Mouse (Mus musculus) natural killer cell, adult 2 months (primary cell): ENCODE measurements around the gene H2-K1.
A peak's percentile ranks its signal among the peaks of the same experiment; 100 is the strongest.

Source experiments
- DNase-seq, 2 experiments: peaks; one replicate each; pipeline ENCODE4 v3.0.0; 2022; ENCODE audit warnings: low spot score in 2 of 2

Gene H2-K1

DNA sequence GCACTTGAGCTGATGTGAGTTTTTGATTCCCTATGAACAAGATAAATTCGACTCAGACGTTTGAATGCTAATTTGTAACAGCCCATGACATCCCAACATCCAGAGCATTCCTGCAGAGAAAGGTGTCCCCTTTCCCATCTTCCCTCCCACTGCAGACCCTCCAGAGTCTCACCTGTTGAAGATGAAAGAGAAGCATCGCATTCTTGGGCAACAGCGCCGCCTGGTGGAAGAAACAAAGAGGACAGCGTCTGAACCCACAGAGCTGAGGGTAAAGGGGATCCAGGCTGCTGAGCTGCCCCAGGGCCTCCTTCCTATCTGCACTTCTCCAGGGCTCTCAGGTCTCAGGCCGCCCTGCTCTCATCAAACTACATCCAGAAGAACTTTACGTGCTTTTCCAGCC, 18.0 kb downstream of the H2-K1 start:
- DNase-seq = peak; percentile 72 to 77

DNA sequence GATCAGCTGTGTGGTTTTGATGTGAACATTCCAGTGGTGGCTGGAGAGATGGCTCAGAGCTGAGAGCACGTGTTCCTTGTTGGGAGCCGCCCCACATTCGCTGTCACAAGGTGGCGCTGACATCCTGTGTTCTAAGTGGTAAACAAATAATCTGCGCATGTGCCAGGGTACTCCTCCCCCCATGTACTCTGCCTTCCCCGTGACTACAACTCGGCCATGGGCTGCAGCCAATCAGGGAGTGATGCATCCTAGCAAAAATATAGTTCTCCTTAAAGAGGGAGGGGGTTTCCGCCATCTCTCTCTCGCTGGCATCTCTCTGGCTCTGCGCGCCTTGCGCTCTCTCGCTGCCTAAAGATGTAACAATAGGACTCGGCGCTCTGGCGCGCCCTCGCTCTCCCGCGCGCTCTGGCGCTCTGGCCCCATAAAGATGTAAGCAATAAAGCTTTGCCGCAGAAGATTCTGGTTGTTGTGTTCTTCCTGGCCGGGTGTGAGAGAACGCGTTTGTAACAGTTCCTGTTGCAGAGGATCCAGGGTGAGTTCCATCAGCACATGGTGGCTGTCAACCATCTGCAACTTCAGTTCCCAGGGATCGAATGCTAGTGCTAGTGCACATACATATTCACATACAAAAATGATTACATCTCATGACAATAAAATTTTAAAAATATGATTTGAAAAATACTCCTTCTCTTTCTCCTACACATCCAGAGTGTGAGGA, 18.8 kb downstream of the H2-K1 start:
- peak; percentile 90 to 91 for DNase-seq

DNA sequence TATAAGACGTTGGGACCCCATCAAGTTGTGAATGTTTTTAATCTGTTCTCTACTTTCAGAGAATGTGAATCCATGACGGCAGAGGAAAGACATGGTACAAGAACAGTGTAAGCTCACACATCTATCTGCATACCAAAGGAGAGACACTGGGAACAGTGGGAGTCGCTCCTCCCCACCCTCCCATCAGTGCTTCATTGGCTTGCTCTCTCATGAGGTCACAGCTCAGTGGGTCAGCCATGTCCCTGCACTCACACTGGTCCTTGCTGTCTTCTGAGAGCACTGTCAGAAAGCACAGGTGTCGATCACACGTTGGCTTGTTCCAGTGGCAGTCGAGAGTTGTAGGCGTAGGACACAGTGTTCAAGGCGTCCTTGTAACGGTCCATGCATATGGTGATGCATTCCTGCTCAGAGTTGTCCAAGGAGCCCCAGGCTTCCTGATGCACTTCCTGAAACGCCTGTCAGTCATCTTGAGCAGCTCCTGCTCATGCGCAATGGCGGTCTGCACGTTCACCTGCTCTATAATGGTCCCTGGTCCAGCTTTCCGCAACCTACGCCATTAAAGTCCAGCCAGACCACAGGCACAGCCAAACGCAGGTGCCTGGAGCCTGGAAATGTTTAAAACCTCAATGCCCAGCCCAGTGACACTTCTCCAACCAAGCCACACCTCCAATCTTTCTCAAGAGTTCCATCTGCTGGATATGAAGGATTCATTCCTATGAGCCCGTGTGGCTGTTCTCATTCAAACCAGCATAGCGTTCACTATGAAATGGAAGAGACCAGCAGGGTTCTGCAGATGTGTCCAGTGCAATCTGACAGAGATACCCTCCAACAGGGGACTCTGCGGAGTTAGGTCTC, 19.7 kb downstream of the H2-K1 start:
- DNase-seq = no peak

DNA sequence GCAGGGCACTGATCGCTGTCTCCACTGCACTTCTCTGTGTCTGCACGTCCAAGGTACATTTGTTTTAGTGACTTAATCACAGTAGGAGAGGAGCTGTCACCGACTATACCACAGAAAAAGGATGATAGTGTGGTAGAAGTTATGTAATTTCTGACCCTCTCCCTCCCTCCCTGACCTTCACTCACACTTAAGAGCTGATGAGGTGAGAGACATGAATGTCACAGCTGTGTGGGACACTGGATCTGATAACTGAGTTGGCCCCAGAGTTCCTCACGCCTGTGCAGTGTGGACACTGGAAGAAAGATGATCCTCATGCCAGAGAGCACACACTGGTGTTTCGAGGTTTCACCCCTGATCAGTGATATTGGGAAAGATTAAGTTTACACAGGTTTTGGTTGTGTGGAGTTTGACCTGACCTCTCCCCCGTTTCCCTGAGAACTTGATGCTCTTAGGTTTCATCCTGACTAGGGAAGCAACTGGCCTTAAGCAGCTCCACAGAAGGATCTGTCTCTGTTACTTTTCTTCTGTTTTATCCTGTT, 20.6 kb downstream of the H2-K1 start:
- DNase-seq = peak in 1 of 2 experiments; percentile 52

DNA sequence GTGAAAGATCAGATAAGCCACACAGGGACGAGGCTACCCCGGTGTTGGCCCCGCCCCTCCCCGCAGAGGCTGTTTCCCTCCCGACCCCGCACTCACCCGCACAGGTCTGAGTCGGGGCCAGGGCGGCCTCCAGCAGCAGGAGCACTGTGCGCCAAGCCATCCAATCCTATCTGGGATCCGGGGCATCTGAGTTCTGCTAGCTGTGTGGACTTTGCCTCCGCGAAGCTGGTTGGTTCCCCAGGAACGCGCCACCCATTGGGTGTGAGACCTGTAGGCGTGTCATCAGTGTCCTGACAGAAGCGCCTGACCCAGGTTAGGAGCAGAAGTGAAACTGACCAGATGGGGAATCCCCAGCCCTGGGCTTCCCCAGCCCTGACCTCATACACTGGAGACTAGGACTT, 21.5 kb downstream of the H2-K1 start:
- DNase-seq = peak; percentile 95

DNA sequence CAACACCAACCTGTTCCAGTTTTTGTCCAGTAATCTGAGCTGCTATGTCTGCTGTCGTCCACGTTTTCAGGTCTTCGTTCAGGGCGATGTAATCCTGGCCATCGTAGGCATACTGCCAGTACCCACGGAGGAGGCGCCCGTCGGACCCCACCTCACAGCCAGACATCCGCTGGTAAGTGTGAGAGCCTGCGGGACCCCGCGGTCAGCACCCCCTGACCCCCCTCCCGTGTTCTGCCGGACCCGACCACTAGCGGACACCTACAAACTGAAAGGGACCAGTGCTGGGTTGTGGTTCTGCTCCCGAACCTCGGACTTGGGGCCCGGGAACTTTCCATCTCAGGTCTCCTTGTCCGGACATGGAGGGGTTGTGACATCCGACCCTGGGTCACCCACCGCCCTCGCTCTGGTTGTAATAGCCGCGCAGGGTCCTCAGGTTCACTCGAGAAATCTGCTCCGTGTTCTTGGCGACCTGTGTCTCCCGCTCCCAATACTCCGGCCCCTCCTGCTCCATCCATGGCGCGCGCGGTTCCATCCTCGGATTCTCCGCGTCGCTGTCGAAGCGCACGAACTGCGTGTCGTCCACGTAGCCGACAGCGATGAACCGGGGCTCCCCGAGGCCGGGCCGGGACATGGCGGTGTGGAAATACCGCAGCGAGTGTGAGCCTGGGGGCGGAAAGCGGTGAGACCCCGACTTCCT, 22.1 kb downstream of the H2-K1 start:
- peak; percentile 58 to 66 for DNase-seq

DNA sequence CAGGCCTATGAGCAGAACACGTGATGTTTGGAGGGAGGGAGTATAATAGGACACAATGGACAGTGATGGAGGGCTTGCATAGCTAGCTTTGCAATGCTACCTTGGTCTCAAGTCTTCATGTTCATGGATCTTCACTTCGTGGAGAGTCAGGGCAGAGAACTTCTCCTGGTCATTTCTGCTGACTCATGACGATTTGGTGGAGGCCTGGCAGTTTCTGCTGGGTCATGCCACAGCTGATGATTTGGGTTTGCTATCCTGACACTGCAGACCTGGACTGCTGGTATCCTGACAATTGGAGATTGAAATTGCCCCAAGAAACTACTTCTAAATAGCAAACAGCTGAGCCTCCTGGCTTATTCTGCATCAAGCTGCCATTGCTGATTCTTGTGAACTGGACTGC, 26.6 kb downstream of the H2-K1 start:
- no peak for DNase-seq

DNA sequence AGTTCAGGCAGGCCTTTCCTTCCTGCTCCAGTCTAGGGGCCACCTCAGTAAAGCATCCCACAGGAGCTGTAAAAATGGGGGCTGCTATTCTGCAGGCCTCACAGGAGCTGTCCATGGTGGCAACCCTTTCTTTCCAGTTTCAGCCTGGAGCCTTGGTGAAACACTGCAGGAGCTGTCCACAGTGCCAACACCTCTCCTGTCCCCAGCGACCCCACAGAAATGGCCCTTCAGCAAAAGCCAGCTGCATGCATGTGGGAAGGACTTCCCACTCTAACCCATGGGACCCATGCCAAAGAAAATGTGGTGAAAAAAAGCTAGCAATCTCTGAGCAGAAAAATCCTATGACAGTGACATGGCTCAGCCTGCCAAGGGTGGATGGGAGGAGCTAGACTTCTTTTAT, 27.5 kb downstream of the H2-K1 start:
- no peak for DNase-seq

DNA sequence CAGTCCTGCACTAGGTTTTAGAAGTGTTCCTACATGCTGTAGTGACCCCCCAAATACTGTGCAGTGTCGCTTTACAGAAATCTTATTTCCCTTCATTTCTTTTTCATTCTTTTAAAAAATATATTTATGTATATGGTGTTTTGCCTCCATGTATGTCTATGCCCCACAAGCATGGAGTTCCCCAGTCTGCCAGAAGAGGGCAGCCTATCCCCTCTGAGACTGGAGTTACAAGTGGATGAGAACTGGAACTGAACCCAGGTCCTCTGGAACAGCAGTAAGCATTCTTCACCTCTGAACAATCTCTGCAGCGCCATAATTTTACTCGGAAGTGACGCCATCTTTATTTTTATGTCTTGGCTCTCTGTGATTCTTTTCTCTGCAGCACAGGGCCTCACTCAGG, 30.8 kb downstream of the H2-K1 start:
- no peak for DNase-seq

DNA sequence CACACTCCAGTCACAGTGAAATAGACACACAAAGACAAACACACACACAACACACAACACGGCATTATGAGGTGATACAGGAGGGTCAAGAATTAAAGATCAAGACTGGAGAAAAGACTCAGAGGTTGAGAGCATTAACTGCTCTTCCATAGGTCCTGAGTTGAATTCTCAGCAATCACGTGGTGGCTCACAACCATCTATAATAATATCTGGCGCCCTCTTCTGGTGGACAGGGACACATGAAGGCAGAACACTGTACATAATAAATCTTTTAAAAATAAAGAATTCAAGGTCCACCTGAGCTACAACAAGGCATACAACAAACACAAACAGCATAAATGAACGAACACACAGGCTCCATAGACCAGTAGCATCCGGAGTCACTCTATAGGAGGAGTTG, 31.2 kb downstream of the H2-K1 start:
- DNase-seq = peak; percentile 69 to 73

DNA sequence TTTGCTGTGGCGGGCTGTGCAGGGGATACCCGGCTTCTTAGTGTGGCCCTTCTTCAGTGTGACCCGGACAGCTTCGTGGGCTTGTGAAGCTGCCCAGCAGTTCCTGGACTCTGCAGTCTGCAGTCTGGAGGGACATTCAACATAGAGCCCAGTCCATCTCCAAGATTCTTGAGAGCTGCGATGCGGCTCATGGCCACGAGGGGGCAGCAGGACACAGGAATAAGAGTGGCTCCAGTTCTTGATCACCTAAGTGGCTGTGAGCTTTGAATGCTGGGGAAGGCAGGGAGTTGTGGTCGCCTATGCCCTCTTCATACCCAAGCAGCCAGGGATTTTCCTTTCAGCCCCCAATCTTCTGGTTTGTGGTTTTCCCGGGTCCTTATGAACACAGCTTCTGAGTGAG, 31.7 kb downstream of the H2-K1 start:
- DNase-seq = peak; percentile 77 to 80

DNA sequence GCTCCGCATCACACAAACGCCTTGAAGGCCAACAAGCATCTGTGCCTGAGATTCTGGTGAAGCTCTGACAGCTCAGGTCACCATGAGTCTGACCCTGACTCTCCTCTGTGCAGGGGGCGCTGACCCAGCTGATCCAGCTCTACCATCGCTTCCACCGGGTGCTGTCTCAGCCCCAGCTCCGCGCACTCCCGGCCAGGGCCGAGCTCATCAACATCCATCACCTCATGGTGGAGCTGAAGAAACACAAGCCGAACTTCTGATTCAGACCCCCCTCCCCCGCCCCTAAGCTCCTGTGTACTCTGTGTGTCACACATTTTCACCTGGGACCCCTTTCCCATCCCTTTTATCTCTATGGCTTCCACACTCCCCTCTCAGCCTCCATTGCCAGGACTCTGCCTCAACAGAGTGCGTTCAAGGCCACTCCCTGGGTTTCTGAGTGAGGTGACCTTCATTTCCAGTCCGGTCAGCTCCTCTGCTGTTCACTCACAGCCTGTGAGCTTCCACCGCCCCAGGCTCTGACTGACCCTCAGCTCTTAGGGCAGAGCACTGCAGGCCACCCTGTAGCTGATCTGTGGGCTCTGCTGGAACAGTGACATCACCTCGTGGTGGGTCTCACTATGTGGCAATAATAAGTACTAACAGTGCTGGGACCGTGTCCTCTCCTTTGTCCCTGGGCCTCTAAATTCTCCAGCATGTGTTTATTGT, 34.1 kb downstream of the H2-K1 start:
- no peak for DNase-seq

DNA sequence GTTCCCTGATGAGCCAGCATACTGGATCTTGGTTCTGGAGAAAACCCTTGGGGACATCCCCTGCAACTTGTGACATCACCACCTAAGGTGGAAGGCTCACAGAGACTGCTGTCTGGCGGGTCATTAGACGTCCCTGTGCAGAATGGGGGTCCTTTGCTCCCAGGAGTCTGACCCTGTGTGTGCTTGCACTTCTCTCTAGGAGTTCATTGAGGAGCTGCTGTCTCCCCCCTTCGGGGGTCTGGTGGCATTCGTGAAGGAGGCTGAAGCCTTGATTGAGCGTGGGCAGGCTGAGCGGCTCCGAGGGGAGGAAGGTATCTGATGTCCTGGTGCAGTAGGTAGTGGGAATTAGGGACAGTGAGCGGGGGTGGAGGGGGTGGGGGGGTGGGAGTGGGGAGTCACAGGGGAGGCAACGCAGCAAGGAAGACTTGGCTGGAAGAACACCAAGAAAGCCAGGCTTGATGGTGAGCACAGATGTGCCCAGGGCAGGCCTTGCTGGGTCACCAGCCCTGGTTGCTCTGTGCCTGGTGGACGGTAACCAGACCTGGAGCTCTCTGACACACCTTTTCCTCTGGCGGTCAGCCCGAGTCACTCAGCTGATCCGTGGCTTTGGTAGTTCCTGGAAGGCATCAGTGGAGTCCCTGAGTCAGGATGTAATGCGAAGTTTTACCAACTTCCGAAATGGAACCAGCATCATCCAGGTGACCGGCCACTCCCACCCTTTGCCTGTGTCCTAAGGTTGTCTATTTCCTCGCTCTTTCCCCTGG, 34.9 kb downstream of the H2-K1 start:
- no peak for DNase-seq

DNA sequence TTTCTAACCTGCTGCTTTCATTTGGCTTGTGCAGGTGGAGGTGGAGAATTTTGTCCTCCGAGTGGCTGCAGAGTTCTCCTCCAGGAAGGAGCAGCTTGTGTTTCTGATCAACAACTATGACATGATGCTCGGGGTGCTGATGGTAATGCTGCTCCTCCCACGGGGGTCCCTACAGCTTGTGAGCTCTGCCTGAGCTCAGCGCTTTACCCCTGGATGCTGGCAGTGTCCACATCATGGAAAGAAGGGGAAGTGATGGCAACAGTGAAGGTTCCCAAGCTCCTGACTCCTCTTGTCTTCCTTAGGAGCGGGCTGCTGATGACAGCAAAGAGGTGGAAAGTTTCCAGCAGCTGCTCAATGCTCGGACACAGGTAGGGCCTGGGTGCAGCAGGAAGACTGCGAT, 37.3 kb downstream of the H2-K1 start:
- DNase-seq = no peak

DNA sequence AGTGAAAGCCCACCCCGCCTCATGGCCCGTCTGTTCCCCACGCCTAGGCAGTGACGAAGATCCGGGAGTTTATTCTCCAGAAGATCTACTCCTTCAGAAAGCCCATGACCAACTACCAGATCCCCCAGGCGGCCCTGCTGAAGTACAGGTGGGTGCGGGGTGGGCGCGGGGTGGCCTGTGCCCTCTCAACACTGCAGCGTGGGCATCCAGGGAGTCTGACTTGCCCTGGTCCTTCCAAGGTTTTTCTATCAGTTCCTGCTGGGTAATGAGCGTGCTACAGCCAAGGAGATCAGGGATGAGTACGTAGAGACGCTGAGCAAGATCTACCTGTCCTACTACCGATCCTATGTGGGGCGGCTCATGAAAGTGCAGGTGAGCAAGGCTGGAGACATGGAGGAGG, 40.2 kb downstream of the H2-K1 start:
- no peak for DNase-seq

DNA sequence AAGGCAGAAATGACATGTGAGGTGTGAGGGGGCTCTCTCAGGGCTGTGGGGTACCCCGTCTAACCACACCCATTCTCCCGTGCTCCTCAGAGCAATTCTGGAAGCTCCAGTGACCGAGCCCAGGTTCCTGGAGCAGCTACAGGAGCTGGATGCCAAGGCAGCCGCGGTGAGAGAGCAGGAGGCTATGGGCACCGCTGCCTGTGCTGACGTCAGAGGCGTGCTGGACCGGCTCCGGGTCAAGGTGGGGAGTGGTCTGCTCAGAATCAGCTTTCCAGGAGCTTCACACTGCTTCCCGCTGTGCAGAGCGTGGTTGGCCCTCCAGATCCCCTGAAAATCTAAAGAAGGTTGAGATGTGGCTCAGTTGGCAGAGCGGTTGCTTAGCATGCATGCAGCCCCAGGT, 41.0 kb downstream of the H2-K1 start:
- DNase-seq = no peak

DNA sequence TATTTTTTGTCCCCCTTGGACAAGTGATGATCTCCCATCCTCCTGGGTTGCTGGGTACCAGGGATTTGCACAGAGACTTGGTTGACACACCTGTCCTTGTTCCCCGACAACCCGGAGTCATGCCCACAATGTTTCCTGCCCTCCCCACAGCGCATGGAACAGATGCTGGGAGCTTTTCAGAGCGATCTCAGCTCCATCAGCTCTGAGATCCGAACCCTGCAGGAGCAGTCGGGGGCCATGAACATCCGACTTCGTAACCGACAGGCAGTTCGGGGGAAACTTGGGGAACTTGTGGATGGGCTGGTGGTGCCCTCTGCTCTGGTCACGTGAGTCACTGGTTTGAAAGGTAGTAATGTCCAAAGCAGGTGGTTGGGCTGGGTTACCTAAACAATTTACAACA, 41.7 kb downstream of the H2-K1 start:
- DNase-seq = no peak

DNA sequence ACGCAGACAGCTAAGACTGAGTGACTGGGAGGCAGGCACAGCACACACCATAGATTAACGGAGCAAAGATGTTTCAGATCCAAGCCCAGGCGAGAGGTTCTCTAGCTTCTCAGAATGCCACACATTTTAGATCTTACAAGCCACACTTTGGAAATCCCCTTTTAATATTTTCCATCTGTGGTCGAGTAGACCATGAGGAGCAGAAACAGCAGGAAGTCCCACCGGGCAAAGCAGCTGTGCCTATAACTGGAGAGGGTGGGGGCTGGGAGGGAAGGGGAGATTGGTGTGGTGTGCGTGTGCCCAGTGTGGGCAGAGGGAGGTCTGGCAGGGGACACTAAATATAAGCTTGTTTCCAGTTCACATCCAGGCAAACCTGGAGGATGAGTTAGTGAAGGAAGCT, 42.7 kb downstream of the H2-K1 start:
- DNase-seq = no peak

DNA sequence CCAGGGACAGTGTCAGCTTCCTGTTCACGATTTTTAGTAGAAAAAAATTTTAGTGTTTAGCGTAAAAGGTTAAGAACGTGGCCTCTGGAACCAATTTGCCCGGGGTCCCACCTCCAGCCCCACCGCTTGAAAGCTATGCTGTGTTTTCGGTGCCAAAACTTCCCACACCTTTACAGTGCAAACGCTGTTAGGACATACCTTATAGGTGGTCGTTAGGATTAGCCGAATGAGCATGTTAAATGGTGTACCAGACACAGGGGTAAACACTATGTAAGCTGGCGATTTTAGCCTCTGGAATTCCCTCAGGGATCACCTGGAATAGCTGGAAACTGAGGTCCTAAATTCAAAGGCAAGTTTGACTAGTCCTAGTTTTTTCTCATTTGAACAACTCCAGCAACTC, 43.8 kb downstream of the H2-K1 start:
- DNase-seq = no peak

DNA sequence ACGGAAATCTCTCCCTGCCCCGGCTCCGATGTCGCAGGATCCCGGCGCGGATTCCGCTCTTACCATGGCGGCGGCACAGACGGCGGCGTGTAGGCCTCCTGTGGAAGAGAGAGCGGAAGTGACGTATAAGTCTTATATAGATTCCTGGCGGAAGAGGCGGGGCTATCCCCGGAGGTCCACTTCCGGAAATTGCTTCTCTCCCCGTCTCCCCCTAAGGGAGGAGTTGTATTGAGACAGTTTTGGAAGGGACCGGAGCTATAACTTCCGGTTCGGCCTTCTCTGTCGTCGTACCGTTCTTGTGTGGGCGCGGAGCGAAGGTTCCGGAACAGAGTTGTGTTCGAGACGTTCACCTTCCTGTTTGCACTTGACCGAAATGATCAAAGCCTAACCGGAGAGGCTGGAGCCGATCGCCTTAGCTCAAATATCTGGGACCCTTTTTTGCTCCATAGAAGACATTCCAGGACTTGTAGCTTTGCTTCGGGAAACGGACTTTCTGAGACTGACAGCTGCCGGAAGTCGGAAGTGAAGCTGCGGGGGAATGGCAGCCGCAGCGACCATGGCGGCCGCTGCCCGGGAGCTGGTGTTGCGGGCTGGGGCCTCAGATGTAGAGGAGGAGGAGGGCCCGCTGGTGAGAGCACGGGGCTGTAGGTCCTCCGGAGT, 44.5 kb downstream of the H2-K1 start, which contains the start of the genes Vps52 and Rps18:
Gene Vps52, plus strand, starts transcription at position 258 of the 660 bp plus-strand sequence.
Gene Rps18, minus strand, starts transcription at position 447 of the 660 bp plus-strand sequence.
- DNase-seq = peak; percentile 96 to 97
